Mouse (Mus musculus): ENCODE measurements around the gene Thy1.

GRCm38 (mm10) chr9:44047571-44048490 is 4.6 kb downstream of the Thy1 start:
- TF ChIP-seq CTCF (IDR thresholded peaks at IDR 0.05) (no peak), POLR2A (IDR thresholded peaks at IDR 0.05; ENCODE audit: insufficient read depth, low read depth, low read length) (no peak)
